Mouse (Mus musculus): Measurements from ENCODE around the gene Bfsp1. TPM values are rescaled to one million over a fixed set of nuclear protein-coding genes. Genes with fewer than 3 reads are reported as not detected.

Gene Bfsp1
- polyA plus RNA-seq, 2 experiments from 2014 or later: 0.30 TPM; not detected in 1

GRCm38 (mm10) chr2:143796335-143797013 is 66.5 kb downstream of the Bfsp1 start:
- ATAC-seq: no peak

GRCm38 (mm10) chr2:143795858-143796257 is 67.1 kb downstream of the Bfsp1 start:
- ATAC-seq: no peak

- no peak for ATAC-seq
Observed at GRCm38 (mm10) chr2:143789911-143790310, 73.1 kb downstream of the Bfsp1 start.

- no peak for ATAC-seq
Observed at GRCm38 (mm10) chr2:143780310-143780709, 82.7 kb downstream of the Bfsp1 start.

Other genes with a start within 250 kb of the Bfsp1 start
- 10 to 100 TPM; 39.0 to 42.5 TPM for gene Dstn, start 52.1 kb upstream of the Bfsp1 start, polyA plus RNA-seq (2017; shearing (Covaris generic))
- gene Rrbp1, start 148.1 kb upstream of the Bfsp1 start, polyA plus RNA-seq (2017; shearing (Covaris generic)): 10 to 100 TPM; 34.6 to 36.9 TPM
- gene Banf2, start 169.9 kb upstream of the Bfsp1 start, polyA plus RNA-seq (2017; shearing (Covaris generic)): not detected

Data from activated CD4-positive, CD25-positive, alpha-beta regulatory T cell, adult 4 months (primary cell).